Mouse (Mus musculus): ENCODE measurements around the gene Slc19a2.

Gene Slc19a2

DNA sequence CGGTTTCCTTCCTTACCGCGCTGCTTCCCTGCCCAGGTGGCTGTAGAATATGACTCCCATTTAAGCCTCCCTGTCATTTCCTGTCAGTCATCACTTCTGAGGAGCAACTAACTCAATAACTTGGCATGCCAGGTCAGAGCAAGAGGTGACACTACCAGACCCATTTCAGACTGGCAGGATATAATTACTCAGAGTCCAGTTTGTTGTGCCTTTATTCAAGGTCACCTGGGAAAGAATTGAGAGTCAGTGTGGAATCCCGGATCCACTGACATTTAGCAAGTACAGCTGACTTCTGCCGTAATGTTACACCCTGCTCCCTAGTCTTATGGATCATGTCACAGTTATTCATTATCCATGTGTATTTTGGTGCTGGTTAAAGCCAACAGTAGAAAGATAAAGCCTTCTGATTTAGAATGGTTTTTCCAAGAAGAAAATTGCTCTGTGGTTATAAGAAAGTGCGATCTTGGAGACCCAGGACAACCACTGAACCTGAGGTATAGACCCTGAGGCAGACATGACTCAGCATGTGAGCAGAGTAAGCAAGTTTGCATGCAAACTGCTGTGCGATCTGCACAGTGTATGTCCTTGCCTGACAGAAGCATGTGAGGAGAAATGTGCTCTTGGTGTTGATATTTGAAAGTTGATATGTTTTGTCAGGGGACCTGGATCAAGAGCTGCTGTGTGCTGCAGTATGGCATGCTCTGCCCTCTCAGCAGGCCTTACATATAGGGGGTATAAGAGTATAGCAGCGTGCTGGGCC, 1.7 kb downstream of the Slc19a2 start:
- in situ Hi-C loops (cut with MboI; ENCODE audit: low sequenced_read_pairs), result no loop called here

DNA sequence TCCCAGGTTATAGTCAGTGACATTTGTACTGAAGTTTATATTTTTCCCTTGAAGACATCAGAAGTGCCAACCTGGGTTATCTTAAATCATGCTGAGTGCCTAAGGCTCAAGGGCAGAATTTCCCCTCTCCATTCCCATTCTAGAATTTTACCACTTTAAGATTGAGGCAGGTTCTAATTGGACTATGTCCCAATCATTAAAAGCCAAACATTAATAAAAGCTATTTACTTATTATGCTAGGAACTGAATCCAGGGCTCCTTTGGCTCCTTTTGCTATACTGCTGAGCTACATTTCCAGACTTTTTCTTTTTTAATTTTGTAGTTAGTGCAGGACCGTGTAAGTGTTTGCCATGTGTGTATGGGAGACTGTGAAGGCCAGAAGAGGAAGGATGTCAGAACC, 2.6 kb downstream of the Slc19a2 start:
- in situ Hi-C loops (cut with MboI; ENCODE audit: low sequenced_read_pairs), result no loop called here

DNA sequence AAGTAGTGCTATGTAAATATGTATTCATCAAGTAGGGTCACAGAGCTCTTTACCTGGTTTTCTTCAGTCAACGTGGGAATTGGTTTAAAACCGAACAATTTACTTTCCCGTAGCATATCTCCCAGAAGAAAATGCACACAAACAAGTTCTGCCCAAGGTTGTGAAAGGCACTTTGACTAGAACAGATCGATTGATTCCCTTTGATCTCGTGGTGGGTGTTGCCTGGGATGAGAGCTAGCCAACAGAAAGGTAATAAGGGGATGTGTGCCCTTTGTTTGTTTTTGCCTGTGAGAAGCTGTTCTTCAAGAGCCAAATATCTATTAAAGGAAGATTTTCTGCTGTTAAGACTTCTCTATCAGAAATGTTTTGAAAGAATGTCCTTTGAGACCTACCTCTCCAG, 3.7 kb downstream of the Slc19a2 start:
- in situ Hi-C loops (cut with MboI; ENCODE audit: low sequenced_read_pairs), result no loop called here

DNA sequence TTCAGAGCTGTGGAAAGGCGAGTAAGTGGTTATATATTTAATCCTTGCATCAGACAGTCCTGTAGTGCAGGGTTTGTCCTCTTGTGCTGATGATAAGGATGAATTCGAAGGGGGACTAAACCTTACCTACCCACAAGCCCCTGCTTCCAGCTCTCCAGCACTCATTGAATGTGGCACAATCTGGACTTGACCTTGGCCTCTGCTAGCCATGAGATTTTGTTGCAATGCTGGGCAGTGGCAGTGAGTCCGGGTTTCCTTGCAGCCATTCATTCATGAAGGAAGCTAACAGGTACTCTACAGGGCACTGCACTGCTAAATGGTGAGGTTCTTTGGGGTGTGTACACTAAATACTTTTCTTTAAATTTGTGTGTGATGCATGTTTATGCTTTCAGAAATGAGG, 6.0 kb downstream of the Slc19a2 start:
- in situ Hi-C loops (cut with MboI; ENCODE audit: low sequenced_read_pairs), result no loop called here

DNA sequence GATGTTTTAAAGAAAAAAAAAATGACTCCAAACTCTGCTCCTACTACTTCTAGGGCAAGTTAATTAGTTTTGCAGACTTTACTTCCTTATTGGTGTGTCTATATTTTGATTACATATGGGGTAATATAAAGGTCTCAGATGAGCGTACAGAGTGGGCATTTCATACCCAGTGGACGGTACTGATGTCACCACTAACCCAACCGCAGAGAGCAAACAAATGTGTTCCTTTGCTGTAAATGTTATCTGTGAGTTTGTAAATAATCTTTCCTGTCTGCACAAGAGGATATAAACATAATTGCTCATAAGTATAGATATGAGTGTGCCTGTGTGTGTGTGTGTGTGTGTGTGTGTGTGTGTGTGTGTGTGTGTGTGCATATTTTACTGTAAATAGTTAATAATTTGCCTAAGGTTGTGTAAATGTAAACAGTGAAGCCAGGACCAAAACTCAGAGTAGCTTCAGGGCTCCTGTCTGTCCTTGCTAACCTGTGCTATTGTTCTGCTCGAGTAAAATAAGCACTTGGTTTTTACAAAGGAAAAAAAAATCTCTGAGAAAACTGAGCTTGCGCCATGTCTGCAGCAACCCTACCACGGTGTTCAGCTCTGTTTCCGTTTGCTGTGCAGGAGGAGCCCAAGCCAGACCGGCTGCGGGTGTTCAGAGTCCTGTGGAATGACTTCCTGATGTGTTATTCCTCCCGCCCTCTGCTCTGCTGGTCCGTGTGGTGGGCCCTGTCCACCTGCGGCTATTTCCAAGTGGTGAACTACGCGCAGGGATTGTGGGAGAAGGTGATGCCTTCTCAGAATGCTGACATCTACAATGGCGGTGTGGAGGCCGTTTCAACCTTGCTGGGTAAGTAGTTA, 11.6 kb downstream of the Slc19a2 start:
- in situ Hi-C loops (cut with MboI; ENCODE audit: low sequenced_read_pairs), result no loop called here

DNA sequence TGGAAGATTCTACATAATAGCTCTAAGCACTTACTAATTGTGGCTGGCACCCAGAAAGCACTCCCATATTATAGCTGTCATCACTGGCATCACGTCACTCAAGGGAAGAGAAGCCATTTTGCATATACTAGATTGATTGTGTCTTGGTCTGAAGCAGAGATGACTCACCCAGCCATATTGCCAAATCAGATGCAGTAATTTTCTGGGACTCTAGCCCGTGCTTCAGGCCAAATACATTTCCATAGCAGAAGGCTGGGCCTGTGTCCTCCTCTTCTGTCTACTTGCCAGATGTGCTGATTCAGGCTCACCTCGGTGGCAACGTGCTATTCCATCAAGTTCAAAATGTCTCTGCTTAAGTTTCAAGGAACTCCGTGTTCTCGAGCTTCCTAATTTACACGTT, 12.7 kb downstream of the Slc19a2 start:
- in situ Hi-C loops (cut with MboI; ENCODE audit: low sequenced_read_pairs), result no loop called here

DNA sequence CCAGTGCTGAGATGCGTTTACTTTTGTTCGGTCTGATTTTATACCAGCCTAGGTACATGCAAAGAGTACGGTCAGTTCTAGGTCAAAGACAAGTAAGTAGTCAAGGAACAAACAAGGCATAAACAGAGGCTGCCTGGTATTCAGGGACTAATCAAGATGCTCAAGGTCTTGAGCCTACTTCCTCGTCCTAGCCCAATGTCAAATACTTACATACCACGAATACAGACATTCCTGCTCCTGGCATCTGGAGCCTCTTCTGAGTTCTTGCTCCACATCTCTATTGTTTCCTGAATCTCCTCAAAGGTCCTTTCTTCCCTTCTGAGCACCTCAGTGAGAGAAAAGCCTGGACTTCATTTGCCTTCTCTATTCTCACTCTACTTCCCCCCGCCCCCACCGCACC, 22.1 kb downstream of the Slc19a2 start:
- in situ Hi-C loops (cut with MboI; ENCODE audit: low sequenced_read_pairs), result no loop called here

DNA sequence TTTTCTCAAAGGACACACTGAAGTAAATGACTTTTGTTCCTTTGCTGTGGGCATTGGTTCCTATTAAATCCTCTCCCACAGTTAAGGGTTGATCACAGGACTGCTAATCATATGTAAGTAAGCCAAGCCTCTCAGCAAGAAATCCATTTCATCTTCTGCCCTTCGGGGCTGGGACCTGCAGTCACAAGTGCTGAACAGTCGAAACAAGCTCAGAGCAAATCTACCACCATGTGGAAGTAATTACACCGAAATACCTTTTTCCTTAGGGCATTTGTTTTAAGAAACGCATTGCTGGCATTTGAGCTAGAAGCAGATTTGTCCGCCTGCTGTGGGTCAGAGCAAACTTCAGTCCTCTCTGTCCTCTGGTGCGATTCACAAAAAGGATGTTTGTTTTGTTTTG, 24.8 kb downstream of the Slc19a2 start:
- in situ Hi-C loops (cut with MboI; ENCODE audit: low sequenced_read_pairs), result no loop called here

DNA sequence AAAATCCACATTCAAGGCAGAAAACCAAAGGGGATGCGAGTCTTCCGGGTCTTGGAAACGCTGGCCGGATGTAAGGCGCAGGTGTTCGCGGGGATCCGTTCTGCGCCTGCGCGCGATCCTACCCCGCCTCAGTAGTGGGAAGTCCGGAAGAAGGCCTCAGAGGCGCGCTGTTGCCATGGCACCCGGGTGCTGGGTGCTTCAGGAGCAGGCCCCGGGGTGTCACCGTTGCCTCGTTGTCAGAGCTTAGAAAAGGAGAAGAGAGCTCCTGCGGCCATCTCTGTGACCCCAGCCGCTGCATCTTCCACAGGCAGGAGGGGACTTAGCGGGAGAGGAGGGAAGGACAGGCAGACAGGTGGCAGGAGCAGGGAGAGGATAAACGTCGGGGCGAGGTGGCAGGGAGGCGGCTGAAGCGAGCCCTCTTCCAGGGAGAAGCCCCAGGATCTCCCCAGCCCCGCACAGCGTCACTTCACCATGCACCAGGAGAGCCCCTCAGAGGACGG, 26.7 kb downstream of the Slc19a2 start, which contains the start of gene Ccdc181:
Gene Ccdc181 (plus strand): TSS at position 131 of the 500 bp plus-strand sequence.
- in situ Hi-C loops (cut with MboI; ENCODE audit: low sequenced_read_pairs), result no loop called here

DNA sequence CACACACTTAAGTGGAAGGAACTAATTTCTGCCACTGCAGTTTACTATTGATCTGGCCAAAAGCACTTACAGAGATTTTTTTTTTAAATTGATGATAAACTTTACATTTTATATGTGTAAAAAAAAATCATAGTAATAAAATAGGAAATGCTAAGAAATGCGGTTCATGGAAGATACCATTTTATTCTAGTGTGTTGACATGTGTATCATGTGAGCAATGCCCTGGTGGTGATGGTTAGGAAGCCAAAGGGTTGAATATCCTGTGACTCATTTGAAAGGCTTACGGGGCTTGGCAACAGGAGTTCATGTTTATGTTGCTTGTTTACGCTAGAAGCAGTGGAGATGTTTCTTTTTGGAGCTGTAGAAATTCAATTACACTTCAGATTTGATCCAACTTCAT, 27.7 kb downstream of the Slc19a2 start:
- in situ Hi-C loops (cut with MboI; ENCODE audit: low sequenced_read_pairs), result no loop called here

DNA sequence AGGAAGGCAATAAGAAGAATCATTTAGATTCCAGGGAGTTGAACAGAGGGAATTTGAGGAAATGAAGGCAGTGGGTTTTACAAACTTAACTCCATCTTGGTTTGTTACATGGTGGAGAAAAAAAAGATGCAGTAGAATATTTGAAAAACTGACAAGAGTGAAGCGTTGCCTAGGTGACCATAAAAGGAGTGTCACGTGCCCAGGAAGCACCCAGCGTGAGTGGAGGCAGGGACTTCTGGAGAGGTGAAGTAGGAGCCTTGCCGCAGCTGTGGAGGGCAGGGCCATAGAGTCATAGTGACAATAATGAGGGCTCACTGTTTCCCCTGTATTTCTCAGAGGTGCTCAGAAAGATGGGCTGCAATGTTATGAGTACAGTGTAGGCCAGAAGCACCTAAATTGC, 30.5 kb downstream of the Slc19a2 start:
- in situ Hi-C loops (cut with MboI; ENCODE audit: low sequenced_read_pairs), result no loop called here

DNA sequence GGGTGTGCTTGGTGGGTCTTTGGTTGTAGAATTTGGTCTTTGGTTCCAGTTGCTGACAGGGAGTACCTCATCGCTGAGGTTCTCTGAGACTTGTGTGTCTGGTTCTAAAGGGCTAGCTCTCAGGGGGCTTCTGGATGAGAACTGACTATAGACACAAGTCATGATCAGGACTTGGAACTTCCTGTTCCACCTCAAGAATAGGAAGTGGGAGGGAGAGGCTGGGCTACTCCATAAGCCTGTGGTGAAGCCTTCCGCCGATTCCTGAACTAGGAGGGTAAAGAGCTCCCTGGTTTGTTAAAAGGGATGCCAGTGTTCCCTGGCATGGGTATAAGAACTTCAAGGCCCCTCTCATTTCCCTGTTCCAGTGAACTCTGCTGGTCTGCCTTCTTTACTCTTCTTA, 35.2 kb downstream of the Slc19a2 start:
- in situ Hi-C loops (cut with MboI; ENCODE audit: low sequenced_read_pairs), result no loop called here

DNA sequence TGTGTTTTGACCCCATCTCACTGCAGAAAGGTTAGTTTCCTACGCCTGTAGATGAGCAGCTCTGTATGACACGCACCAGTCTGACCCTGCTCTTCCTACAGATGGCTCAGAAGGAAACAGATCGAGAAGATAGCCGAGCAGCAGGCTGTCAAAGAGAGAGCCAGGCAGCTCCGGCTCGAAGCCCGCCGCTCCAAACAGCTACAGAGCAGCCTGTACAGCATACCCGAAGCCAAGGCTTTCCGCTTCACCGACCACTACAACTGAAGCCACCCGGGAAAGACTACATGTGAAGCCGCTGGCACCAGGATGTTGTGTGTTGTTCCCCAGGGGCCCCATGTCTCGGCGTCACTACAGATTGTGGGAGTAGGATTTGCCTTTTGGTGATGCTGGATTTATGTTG, 38.6 kb downstream of the Slc19a2 start:
- in situ Hi-C loops (cut with MboI; ENCODE audit: low sequenced_read_pairs), result no loop called here

DNA sequence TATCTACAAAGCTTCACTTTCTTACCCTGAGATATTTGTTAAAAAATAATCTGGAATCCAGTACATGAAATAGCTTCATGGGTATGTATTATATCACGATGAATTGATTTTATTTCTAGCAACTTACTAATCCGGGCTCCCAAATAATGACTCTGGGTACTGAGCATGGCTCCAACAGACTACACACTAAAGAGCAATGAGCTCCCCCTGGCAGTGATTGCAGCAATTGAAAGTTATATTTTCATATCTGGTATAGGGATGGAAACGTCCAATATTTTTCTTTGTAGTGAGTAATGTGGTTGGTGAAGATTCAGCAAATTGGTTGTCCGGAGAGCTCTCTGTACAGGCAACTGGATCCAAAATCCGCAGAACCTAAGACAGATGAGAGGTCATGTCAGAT, 43.2 kb downstream of the Slc19a2 start:
- in situ Hi-C loops (cut with MboI; ENCODE audit: low sequenced_read_pairs), result no loop called here

DNA sequence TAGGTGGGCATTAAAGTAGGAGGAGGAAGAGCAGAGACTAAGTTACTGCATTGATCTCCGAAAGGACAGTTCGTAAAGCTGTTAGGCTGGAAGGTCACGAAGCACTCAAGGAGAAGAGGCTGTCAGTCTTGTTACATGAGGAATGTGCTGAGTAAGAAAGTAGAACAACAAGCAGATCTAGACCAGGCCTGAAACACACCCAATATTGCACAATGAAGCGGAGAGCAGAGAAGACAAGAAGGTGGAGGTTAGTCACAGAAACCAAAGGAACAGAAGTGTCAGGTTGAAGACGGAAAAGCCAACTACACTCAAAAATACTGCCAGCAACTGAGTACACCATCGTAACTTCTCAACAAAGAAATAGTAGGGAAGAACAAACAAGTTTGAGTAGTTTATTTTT, 45.2 kb downstream of the Slc19a2 start:
- in situ Hi-C loops (cut with MboI; ENCODE audit: low sequenced_read_pairs), result no loop called here

DNA sequence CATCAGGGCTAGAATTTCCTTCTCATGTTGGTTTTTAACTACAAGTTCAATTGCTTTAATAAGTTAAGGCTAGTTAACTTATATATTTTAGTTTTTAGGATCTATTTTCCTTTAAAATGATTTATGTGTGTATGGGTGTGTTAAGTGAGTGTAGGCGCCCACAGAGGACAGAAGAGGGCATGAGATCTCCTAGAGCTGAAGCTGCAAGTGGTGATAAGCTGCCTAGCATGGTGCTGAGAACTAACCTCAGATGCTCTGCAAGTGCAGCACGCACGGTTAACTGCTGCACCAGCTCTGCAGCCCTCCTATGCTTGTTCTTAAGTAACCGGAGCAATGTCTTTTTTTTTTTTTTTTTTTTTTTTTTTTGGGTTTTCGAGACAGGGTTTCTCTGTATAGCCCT, 47.6 kb downstream of the Slc19a2 start:
- in situ Hi-C loops (cut with MboI; ENCODE audit: low sequenced_read_pairs), result no loop called here

DNA sequence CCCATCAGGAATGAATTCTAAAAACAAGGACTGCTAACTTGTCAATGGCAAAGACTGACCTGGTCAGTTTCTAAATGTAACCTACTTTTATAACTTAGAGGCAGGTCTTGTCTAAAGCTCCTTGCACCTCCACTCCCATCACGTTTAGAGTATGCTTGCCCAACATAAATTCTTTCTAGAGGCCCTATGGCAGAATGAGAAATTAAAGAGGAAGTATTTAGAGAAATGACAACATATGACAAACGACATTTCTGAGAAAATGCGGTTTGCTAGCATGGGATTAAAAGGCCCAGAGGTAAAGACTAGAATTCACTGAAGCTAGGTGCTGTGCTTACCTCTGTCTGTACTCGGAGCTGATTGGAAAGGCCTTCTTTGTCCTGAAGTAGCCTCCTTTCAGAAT, 53.1 kb downstream of the Slc19a2 start:
- in situ Hi-C loops (cut with MboI; ENCODE audit: low sequenced_read_pairs), result loop anchor here (25.0 kb wide), 1 partner anchor 835 kb away; no protein-coding TSS in a partner anchor

DNA sequence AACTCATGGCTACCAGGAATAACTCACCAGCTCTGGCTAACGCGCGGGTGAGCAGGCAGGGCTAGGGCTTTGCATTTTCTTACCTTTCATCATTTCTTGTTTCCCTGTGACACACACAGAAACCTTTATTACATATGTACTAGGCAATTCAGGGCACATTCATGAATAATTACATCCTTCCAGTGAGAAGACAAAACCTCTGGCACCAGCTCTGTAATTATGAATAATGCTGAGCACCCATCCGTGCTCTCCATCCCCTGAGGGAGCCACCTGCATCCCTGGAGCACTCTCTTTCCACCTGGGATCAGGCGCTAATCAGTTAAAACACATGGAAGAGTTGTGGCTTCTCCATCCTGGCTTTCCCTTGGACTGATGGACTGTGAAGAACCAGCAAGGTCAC, 55.0 kb downstream of the Slc19a2 start, which contains the start of gene Nme7:
Gene Nme7 (plus strand): TSS at position 301 of the 400 bp plus-strand sequence.
- in situ Hi-C loops (cut with MboI; ENCODE audit: low sequenced_read_pairs), result loop anchor here (25.0 kb wide), 1 partner anchor 833 kb away; no protein-coding TSS in a partner anchor

DNA sequence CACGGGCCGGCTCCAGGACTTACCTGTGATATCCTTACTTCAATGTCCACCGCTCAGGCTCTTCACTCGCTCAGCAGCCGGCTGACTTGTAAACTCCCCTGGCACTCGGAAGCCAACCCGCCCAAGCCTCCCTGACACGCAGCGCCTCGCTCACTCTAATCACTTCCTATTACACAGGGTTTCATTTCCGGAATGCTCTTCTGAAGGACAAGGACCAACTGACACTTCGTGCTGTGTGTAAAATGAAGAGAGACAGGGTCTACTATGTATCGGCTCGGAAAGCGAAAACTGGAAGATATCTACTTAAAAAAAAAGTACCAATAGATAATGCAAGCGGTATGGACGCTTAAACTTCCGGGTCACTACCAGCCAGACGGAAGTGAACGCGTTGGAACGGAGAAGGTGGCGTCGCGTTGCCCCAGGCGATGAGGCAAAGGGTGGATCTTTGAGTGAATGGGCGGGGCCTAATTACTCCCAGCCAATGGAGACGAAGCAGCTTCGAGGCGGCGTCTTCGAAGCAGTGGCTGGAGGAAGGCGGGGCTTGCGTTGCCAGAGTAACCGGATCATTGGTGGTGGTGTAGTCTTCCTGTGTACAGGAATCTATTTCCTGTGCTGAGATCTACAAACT, 58.4 kb downstream of the Slc19a2 start, which contains the start of gene Blzf1:
Gene Blzf1 (minus strand): TSS at position 366 of the 628 bp plus-strand sequence.
- in situ Hi-C loops (cut with MboI; ENCODE audit: low sequenced_read_pairs), result loop anchor here (25.0 kb wide), 1 partner anchor 830 kb away; no protein-coding TSS in a partner anchor

DNA sequence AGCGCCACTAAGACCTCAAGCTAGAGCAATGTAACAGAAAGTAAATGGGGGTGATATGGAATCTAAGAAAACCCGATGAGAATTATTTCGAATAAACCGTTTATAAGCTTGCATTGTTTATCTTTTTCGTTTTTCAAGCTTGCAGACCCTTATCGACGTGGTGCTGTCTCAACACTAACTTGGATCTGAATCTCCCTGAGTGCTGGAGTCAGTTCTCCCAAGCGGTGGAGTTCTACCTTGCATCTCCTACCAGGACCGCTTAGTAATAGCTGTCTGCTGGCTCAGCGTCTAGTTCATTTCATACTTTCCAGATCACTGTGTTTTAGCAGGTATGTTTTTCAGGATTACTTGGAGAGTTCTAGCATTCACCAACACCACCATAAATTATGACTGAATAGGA, 59.1 kb downstream of the Slc19a2 start:
- in situ Hi-C loops (cut with MboI; ENCODE audit: low sequenced_read_pairs), result loop anchor here (25.0 kb wide), 1 partner anchor 829 kb away; no protein-coding TSS in a partner anchor

DNA sequence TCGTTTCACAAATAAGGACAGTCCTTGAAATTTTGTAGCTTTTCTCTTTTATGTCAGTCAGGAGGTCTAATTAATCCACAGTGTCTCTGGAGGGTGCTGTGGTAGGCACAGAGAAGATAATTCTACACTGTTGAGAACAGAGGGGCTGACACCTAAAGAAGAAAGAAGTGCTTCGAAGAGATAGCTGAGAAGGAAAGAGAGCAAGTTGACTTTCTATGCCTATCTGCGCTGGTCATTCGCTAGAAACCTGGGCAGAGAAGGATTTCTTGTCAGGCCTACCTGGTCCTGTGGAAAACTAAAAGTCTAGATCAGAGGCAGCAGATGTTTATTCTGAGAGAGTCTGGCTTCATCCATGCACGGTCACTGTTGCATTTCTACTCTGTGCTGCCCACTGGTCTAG, 65.2 kb downstream of the Slc19a2 start:
- in situ Hi-C loops (cut with MboI; ENCODE audit: low sequenced_read_pairs), result loop anchor here (25.0 kb wide), 1 partner anchor 823 kb away; no protein-coding TSS in a partner anchor

Data from CH12F3 (cell line).